Mouse (Mus musculus) liver, embryonic 14.5 days (tissue): ENCODE results near the gene Myt1.

Experiments used
- CTCF ChIP-seq: IDR thresholded peaks from 2 replicates; pipeline ENCODE4 v1.5.1; 2016; ENCODE audit warnings: antibody characterized with exemption, low read depth, control low read depth
- EP300 ChIP-seq: IDR thresholded peaks from 2 replicates; pipeline ENCODE4 v1.6.1; 2016; ENCODE audit warnings: antibody characterized with exemption, low read depth

GRCm38 (mm10) chr2:181721200-181721599, 41.9 kb upstream of the Myt1 start:
- TF ChIP-seq CTCF (no peak), EP300 (no peak)
